In the genomic region with DNA sequence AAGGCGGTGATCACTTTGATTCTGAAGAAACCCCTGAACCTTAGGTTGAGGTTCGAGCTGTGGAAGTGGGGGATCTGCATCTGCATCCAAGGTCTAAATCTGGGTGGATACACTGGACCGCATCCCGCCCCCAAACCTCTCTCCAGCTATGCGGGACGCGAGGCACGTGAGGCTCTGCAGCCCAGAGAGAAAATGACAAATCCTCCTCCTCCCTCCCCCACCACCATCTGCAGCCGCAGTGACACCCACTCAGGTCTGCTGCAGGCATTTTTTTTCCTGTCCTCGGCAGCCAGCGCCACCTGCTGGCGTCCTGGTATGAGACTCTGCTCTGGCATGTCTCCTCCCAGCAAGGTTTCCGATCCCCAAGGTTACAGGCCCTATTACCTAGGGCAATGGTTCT, we compare ENCODE assay signal across 9 mouse cellular contexts. TPM values are rescaled to one million over a fixed set of nuclear protein-coding genes. Genes with fewer than 3 reads are reported as not detected.
DNase-seq lines count a peak whose midpoint lies in the region; ATAC-seq and TF ChIP-seq lines count a peak whose summit lies in the region.
"Had no signal": no experiment of that assay in that cellular context is flagged by ENCODE, and none has a peak within 500 bp of the region (broad histone marks: within the 10 kb centered on the region; RNA-seq: fewer than 3 reads in every experiment).

No protein-coding gene starts in this region.

- H3K36me3 ChIP-seq in embryonic facial prominence, embryonic 13.5 days: no peaks in the 10 kb centered on the region
- H3K36me3 ChIP-seq in neural tube, embryonic 14.5 days (ENCODE audit: control insufficient read depth, insufficient read depth, low read length): 0 out of 2 replicates have a peak, but pooled peaks cover 4% of the 10 kb centered on the region
- H3K36me3 ChIP-seq: limb, embryonic 15.5 days had no signal

- peaks cover 81% of the 10 kb centered on the region for H3K27me3 ChIP-seq in embryonic facial prominence, embryonic 13.5 days
- H3K27me3 ChIP-seq in neural tube, embryonic 14.5 days (ENCODE audit: control insufficient read depth, insufficient read depth, low read length): no peaks in the 10 kb centered on the region; the same call in 1 of the 2 replicates

- no peaks in the 10 kb centered on the region for H3K9me3 ChIP-seq in embryonic facial prominence, embryonic 13.5 days
- H3K9me3 ChIP-seq in neural tube, embryonic 14.5 days (ENCODE audit: control insufficient read depth, low read length): no peaks in the 10 kb centered on the region
- H3K9me3 ChIP-seq: limb, embryonic 15.5 days had no signal

- 3% methylated on average over 13 of the region's 13 CpGs for WGBS in bone marrow, adult 2 months
- 3% methylated on average over 13 of the region's 13 CpGs for WGBS in embryonic facial prominence, embryonic 13.5 days
- 2% methylated on average over 13 of the region's 13 CpGs for WGBS in neural tube, embryonic 14.5 days

- intact Hi-C loops in heart, postnatal 36 days (cut with DNase I): loop anchor here (5.0 kb wide), 1 partner anchor 87 kb away; no protein-coding TSS in a partner anchor

- TF ChIP-seq POLR2A in bone marrow, adult 2 months (IDR thresholded peaks at IDR 0.05; ENCODE audit: borderline replicate concordance, control insufficient read depth, low read depth, low read length): no peak

- peak; percentile 32 to 64 for DNase-seq in CD8-positive naive resting alpha-beta T cell, adult 2 months (ENCODE audit: low read depth in 2 of 2, low spot score in 2 of 2)
- DNase-seq in heart, postnatal 36 days: peak; percentile 36 to 47
- DNase-seq in layer of hippocampus, adult 11-12 months (ENCODE audit: low spot score): peak; percentile 90
- DNase-seq in lung, adult 18-20 months: peak; percentile 43 to 49
- peak; percentile 52 to 59 for DNase-seq in thymus, adult 18-20 months

- ATAC-seq in embryonic facial prominence, embryonic 13.5 days (ENCODE audit: insufficient number of reproducible peaks, insufficient read depth, low FRiP score, low TSS enrichment, low read depth): no peak
- ATAC-seq in neural tube, embryonic 14.5 days (ENCODE audit: low read depth): peak; percentile 33

- TF ChIP-seq CTCF in bone marrow, adult 2 months (IDR thresholded peaks at IDR 0.05; ENCODE audit: control insufficient read depth, insufficient read depth, low read length): peak; percentile 80

- peak overlapping the region; percentile 85 for H3K4me2 ChIP-seq in embryonic facial prominence, embryonic 13.5 days
- H3K4me2 ChIP-seq in neural tube, embryonic 14.5 days (ENCODE audit: low read depth, low read length): peak overlapping the region; percentile 51

- no peak overlapping the region for H3K4me3 ChIP-seq in bone marrow, adult 2 months (replicated peaks; ENCODE audit: control insufficient read depth, low read depth, low read length)
- peak overlapping the region; percentile 50 for H3K4me3 ChIP-seq in embryonic facial prominence, embryonic 13.5 days
- peak overlapping the region; percentile 79 for H3K4me3 ChIP-seq in neural tube, embryonic 14.5 days (ENCODE audit: low read depth, low read length)

- no peak overlapping the region for H3K27ac ChIP-seq in bone marrow, adult 2 months (ENCODE audit: control insufficient read depth, insufficient read depth, low read depth, low read length, poor library complexity)
- H3K27ac ChIP-seq in embryonic facial prominence, embryonic 13.5 days: no peak overlapping the region
- peak overlapping the region; percentile 99 for H3K27ac ChIP-seq in neural tube, embryonic 14.5 days (ENCODE audit: low read depth, low read length)
- H3K27ac ChIP-seq: limb, embryonic 15.5 days had no signal

- no peaks in the 10 kb centered on the region for H3K4me1 ChIP-seq in bone marrow, adult 2 months (ENCODE audit: control insufficient read depth, insufficient read depth, low read length)
- H3K4me1 ChIP-seq in embryonic facial prominence, embryonic 13.5 days: peaks cover 25% of the 10 kb centered on the region
- H3K4me1 ChIP-seq in neural tube, embryonic 14.5 days (ENCODE audit: control insufficient read depth, insufficient read depth, low read length): peaks cover 49% of the 10 kb centered on the region

- H3K9ac ChIP-seq in embryonic facial prominence, embryonic 13.5 days: no peak overlapping the region
- peak overlapping the region; percentile 98 for H3K9ac ChIP-seq in neural tube, embryonic 14.5 days (replicated peaks; ENCODE audit: low read depth, low read length)
- H3K9ac ChIP-seq: limb, embryonic 15.5 days had no signal

RNA-seq across cellular contexts. Expression of gene Ythdf1, which starts 26.0 kb away (rescaled TPM):
- 17.7 and 26.6 TPM in 2 replicates for polyA plus RNA-seq in bone marrow, adult 2 months (2011; ENCODE audit: insufficient read depth, insufficient read length, low replicate concordance, missing spikeins)
- polyA plus RNA-seq in embryonic facial prominence, embryonic 13.5 days (2015; fragmentation: Nextera tagmentation; extraction: Ambion mirVana): 49.1 and 62.8 TPM in 2 replicates
- 10 to 100 TPM; 36.8 to 37.6 TPM for total RNA-seq in heart, postnatal 36 days (2021)
- 49.2 and 61.0 TPM in 2 replicates for polyA plus RNA-seq in neural tube, embryonic 14.5 days (2014; fragmentation: Nextera tagmentation; extraction: Ambion mirVana)

RNA-seq across cellular contexts. Expression of gene Birc7, which starts 34.1 kb away (rescaled TPM):
- not detected in 2 replicates for polyA plus RNA-seq in bone marrow, adult 2 months (2011; ENCODE audit: insufficient read depth, insufficient read length, low replicate concordance, missing spikeins)
- polyA plus RNA-seq in embryonic facial prominence, embryonic 13.5 days (2015; fragmentation: Nextera tagmentation; extraction: Ambion mirVana): not detected in 2 replicates
- total RNA-seq in heart, postnatal 36 days (2021): not detected
- 0.15 and 0.31 TPM in 2 replicates for polyA plus RNA-seq in neural tube, embryonic 14.5 days (2014; fragmentation: Nextera tagmentation; extraction: Ambion mirVana)
- polyA plus RNA-seq: limb, embryonic 15.5 days had no signal

RNA-seq across cellular contexts. Expression of gene Nkain4, which starts 59.8 kb away (rescaled TPM):
- polyA plus RNA-seq in bone marrow, adult 2 months (2011; ENCODE audit: insufficient read depth, insufficient read length, low replicate concordance, missing spikeins): not detected in 2 replicates
- 6.9 and 7.3 TPM in 2 replicates for polyA plus RNA-seq in embryonic facial prominence, embryonic 13.5 days (2015; fragmentation: Nextera tagmentation; extraction: Ambion mirVana)
- total RNA-seq in heart, postnatal 36 days (2021): 10 to 100 TPM in 1 of 2 experiments, 1 to 10 TPM in 1; 7.7 to 11.6 TPM
- polyA plus RNA-seq in neural tube, embryonic 14.5 days (2014; fragmentation: Nextera tagmentation; extraction: Ambion mirVana): 86.5 and 97.0 TPM in 2 replicates

Comparison
In these comparisons a context has a peak if more than half of its experiments do, and no peak if none do; other contexts are left out.
1. RNA of gene Nkain4, which starts 59.8 kb away (polyA plus RNA-seq): 86.5 to 97.0 TPM in neural tube, embryonic 14.5 days; 6.9 to 7.3 TPM in embryonic facial prominence, embryonic 13.5 days and not detected in bone marrow, adult 2 months; every median in the first group is over 10 times any median in the second.
2. Peak in every context shown above with its lines, with median percentiles within 50 percentile points of each other: DNase-seq.